Mouse (Mus musculus) neural tube, embryonic 13.5 days (tissue): ENCODE results near the gene Snai3. TPM values are rescaled to one million over a fixed set of nuclear protein-coding genes. Genes with fewer than 3 reads are reported as not detected.

ENCODE experiments used
- ATAC-seq: fragments of 200-750 bp; cut with Nextera tagmentation; 2 replicates; pipeline ENCODE4 v1.8.0; 2017; ENCODE audit warnings: low read depth, mild to moderate bottlenecking, moderate TSS enrichment, moderate library complexity
- H3K27ac ChIP-seq: fragments of 300-500 bp; sonication (generic); replicated peaks from 2 replicates; pipeline ENCODE4 v1.5.1; 2015; ENCODE audit warnings: moderate library complexity, mild to moderate bottlenecking, inconsistent platforms
- H3K27me3 ChIP-seq: fragments of 300-500 bp; sonication (generic); 2 replicates; pipeline ENCODE4 v1.6.1; 2015; ENCODE audit warnings: mild to moderate bottlenecking, inconsistent platforms
- H3K36me3 ChIP-seq: fragments of 300-500 bp; sonication (generic); 2 replicates; pipeline ENCODE4 v1.6.1; 2015; ENCODE audit warnings: mild to moderate bottlenecking, inconsistent platforms
- H3K4me1 ChIP-seq: fragments of 300-500 bp; sonication (generic); replicated peaks from 2 replicates; pipeline ENCODE4 v1.6.1; 2015; ENCODE audit warnings: inconsistent platforms
- H3K4me2 ChIP-seq: fragments of 300-500 bp; sonication (generic); 2 replicates; pipeline ENCODE4 v1.6.1; 2015; ENCODE audit warnings: inconsistent platforms, mild to moderate bottlenecking, moderate library complexity
- H3K4me3 ChIP-seq: fragments of 300-500 bp; sonication (generic); 2 replicates; pipeline ENCODE4 v1.5.1; 2015; ENCODE audit warnings: mild to moderate bottlenecking, inconsistent platforms
- H3K9ac ChIP-seq: fragments of 300-500 bp; sonication (generic); 2 replicates; pipeline ENCODE4 v1.6.1; 2015; ENCODE audit warnings: moderate library complexity, mild to moderate bottlenecking, inconsistent platforms
- H3K9me3 ChIP-seq: fragments of 300-500 bp; sonication (generic); 2 replicates; pipeline ENCODE4 v1.6.1; 2016; ENCODE audit warnings: inconsistent platforms
- WGBS: fragments of 180-500 bp; shearing (Covaris S2); methylation state at CpG from one replicate; pipeline ENCODE4 v1.1.7; 2015; 5-methylcytosine and 5-hydroxymethylcytosine counted together
- polyA plus RNA-seq: library from polyadenylated mRNA; unstranded; fragments of >200 nt; fragmentation: Nextera tagmentation; extraction: Ambion mirVana; gene quantifications from 2 replicates; pipeline ENCODE4 v1.2.1, GENCODE M21; 2015

The Snai3 gene
- polyA plus RNA-seq, 1 experiment from 2014 or later, result 0.15 TPM

GRCm38 (mm10) chr8:122452154-122452553 lies 8.4 kb downstream of the Snai3 start:
- WGBS, result 83% methylated on average over 10 of the region's 10 CpGs
- ATAC-seq, result no peak
- Histone ChIP-seq H3K9me3 (no peaks in the 10 kb centered on the region), H3K4me2 (no peak overlapping the region), H3K27me3 (peaks cover 18% of the 10 kb centered on the region), H3K36me3 (no peaks in the 10 kb centered on the region), H3K4me1 (no peaks in the 10 kb centered on the region), H3K4me3 (no peak overlapping the region), H3K9ac (no peak overlapping the region), H3K27ac (no peak overlapping the region)

GRCm38 (mm10) chr8:122451161-122451703 lies 9.3 kb downstream of the Snai3 start:
- H3K36me3 ChIP-seq, result no peaks in the 10 kb centered on the region
- H3K27me3 ChIP-seq, result peaks cover 9% of the 10 kb centered on the region; the same call in 1 of the 2 replicates
- no peak overlapping the region for H3K4me2 ChIP-seq
- H3K9me3 ChIP-seq, result no peaks in the 10 kb centered on the region
- no peak overlapping the region for H3K9ac ChIP-seq
- no peak overlapping the region for H3K4me3 ChIP-seq
- no peak overlapping the region for H3K27ac ChIP-seq
- no peak for ATAC-seq
- 81% methylated on average over 7 of the region's 7 CpGs for WGBS
- H3K4me1 ChIP-seq, result peaks cover 2% of the 10 kb centered on the region; the same call in 1 of the 2 replicates

- peak overlapping the region; percentile 65; the same call in 1 of the 2 replicates for H3K4me3 ChIP-seq
- H3K36me3 ChIP-seq, result no peaks in the 10 kb centered on the region
- H3K9ac ChIP-seq, result peak overlapping the region; percentile 83; the same call in 1 of the 2 replicates
- no peaks in the 10 kb centered on the region for H3K9me3 ChIP-seq
- H3K27ac ChIP-seq, result peak overlapping the region; percentile 97
- H3K4me1 ChIP-seq, result peaks cover 34% of the 10 kb centered on the region
- ATAC-seq, result no peak
- peak overlapping the region; percentile 57 for H3K4me2 ChIP-seq
- H3K27me3 ChIP-seq, result no peaks in the 10 kb centered on the region
- WGBS, result 71% methylated on average over 3 of the region's 3 CpGs
Observed at GRCm38 (mm10) chr8:122445203-122445602, 15.3 kb downstream of the Snai3 start.

GRCm38 (mm10) chr8:122444058-122444748 lies 16.3 kb downstream of the Snai3 start:
- Histone ChIP-seq H3K36me3 (peaks cover 9% of the 10 kb centered on the region), H3K4me3 (peak overlapping the region; percentile 65), H3K4me2 (peak overlapping the region; percentile 57), H3K27ac (peak overlapping the region; percentile 97), H3K9me3 (no peaks in the 10 kb centered on the region), H3K9ac (peak overlapping the region; percentile 83), H3K4me1 (peaks cover 34% of the 10 kb centered on the region), H3K27me3 (no peaks in the 10 kb centered on the region)
- 12% methylated on average over 19 of the region's 19 CpGs for WGBS
- ATAC-seq, result peak; percentile 38; the same call in 1 of the 2 replicates

- H3K4me1 ChIP-seq, result peaks cover 34% of the 10 kb centered on the region
- H3K9me3 ChIP-seq, result no peaks in the 10 kb centered on the region
- H3K27ac ChIP-seq, result peak within 1 kb of the TSS; percentile 97
- peaks cover 15% of the 10 kb centered on the region for H3K36me3 ChIP-seq
- under 1% methylated on average over 47 of the region's 47 CpGs for WGBS
- peak within 1 kb of the TSS; percentile 90 for H3K4me2 ChIP-seq
- H3K4me3 ChIP-seq, result peak within 1 kb of the TSS; percentile 65
- H3K9ac ChIP-seq, result peak within 1 kb of the TSS; percentile 84
- H3K27me3 ChIP-seq, result no peaks in the 10 kb centered on the region
- ATAC-seq, result peak; percentile 98
Observed at GRCm38 (mm10) chr8:122443262-122444006, 17.1 kb downstream of the Snai3 start, which contains the start of gene Mvd. TSS of gene Mvd (minus strand) at chr8:122443422.

- Histone ChIP-seq H3K27me3 (no peaks in the 10 kb centered on the region), H3K4me2 (peak overlapping the region; percentile 90), H3K4me3 (peak overlapping the region; percentile 65), H3K27ac (peak overlapping the region; percentile 88), H3K36me3 (peaks cover 21% of the 10 kb centered on the region), H3K4me1 (peaks cover 34% of the 10 kb centered on the region), H3K9ac (peak overlapping the region; percentile 84), H3K9me3 (no peaks in the 10 kb centered on the region)
- ATAC-seq, result peak; percentile 47; the same call in 1 of the 2 replicates
- WGBS, result under 1% methylated on average over 12 of the region's 12 CpGs
Observed at GRCm38 (mm10) chr8:122442781-122443180, 17.8 kb downstream of the Snai3 start.

GRCm38 (mm10) chr8:122442356-122442755 lies 18.2 kb downstream of the Snai3 start:
- no peaks in the 10 kb centered on the region for H3K9me3 ChIP-seq
- peak overlapping the region; percentile 65 for H3K4me3 ChIP-seq
- peak overlapping the region; percentile 84 for H3K9ac ChIP-seq
- H3K27ac ChIP-seq, result peak overlapping the region; percentile 88
- WGBS, result 14% methylated on average over 7 of the region's 7 CpGs
- peak overlapping the region; percentile 90 for H3K4me2 ChIP-seq
- no peaks in the 10 kb centered on the region for H3K27me3 ChIP-seq
- peaks cover 26% of the 10 kb centered on the region for H3K36me3 ChIP-seq
- peaks cover 34% of the 10 kb centered on the region for H3K4me1 ChIP-seq
- no peak for ATAC-seq

- no peaks in the 10 kb centered on the region for H3K9me3 ChIP-seq
- peaks cover 33% of the 10 kb centered on the region for H3K4me1 ChIP-seq
- H3K36me3 ChIP-seq, result peaks cover 36% of the 10 kb centered on the region
- WGBS, result 95% methylated on average over 1 of the region's 1 CpGs
- H3K27ac ChIP-seq, result no peak overlapping the region
- H3K4me3 ChIP-seq, result no peak overlapping the region
- ATAC-seq, result no peak
- H3K9ac ChIP-seq, result no peak overlapping the region
- H3K27me3 ChIP-seq, result no peaks in the 10 kb centered on the region
- H3K4me2 ChIP-seq, result no peak overlapping the region
Observed at GRCm38 (mm10) chr8:122441326-122441725, 19.2 kb downstream of the Snai3 start.

GRCm38 (mm10) chr8:122439336-122439735 lies 21.2 kb downstream of the Snai3 start:
- H3K36me3 ChIP-seq, result peaks cover 56% of the 10 kb centered on the region
- no peak overlapping the region for H3K4me2 ChIP-seq
- no peak for ATAC-seq
- H3K4me3 ChIP-seq, result no peak overlapping the region
- H3K27me3 ChIP-seq, result no peaks in the 10 kb centered on the region
- WGBS, result 96% methylated on average over 16 of the region's 16 CpGs
- H3K9ac ChIP-seq, result no peak overlapping the region
- no peaks in the 10 kb centered on the region for H3K9me3 ChIP-seq
- H3K4me1 ChIP-seq, result peaks cover 13% of the 10 kb centered on the region
- no peak overlapping the region for H3K27ac ChIP-seq

GRCm38 (mm10) chr8:122437708-122438331 lies 22.7 kb downstream of the Snai3 start:
- H3K4me3 ChIP-seq, result no peak overlapping the region
- no peak overlapping the region for H3K27ac ChIP-seq
- no peak overlapping the region for H3K4me2 ChIP-seq
- H3K36me3 ChIP-seq, result peaks cover 69% of the 10 kb centered on the region
- H3K9ac ChIP-seq, result no peak overlapping the region
- no peaks in the 10 kb centered on the region; the same call in 1 of the 2 replicates for H3K27me3 ChIP-seq
- H3K4me1 ChIP-seq, result peaks cover 17% of the 10 kb centered on the region
- WGBS, result 90% methylated on average over 13 of the region's 13 CpGs
- H3K9me3 ChIP-seq, result no peaks in the 10 kb centered on the region
- ATAC-seq, result no peak

- no peaks in the 10 kb centered on the region; the same call in 1 of the 2 replicates for H3K27me3 ChIP-seq
- ATAC-seq, result no peak
- no peak overlapping the region for H3K9ac ChIP-seq
- no peak overlapping the region for H3K4me3 ChIP-seq
- H3K4me2 ChIP-seq, result no peak overlapping the region
- 88% methylated on average over 20 of the region's 20 CpGs for WGBS
- peaks cover 17% of the 10 kb centered on the region for H3K4me1 ChIP-seq
- H3K27ac ChIP-seq, result no peak overlapping the region
- peaks cover 69% of the 10 kb centered on the region for H3K36me3 ChIP-seq
- no peaks in the 10 kb centered on the region for H3K9me3 ChIP-seq
Observed at GRCm38 (mm10) chr8:122436586-122437125, 23.9 kb downstream of the Snai3 start.
